Mouse (Mus musculus) G1E (cell line): ENCODE measurements around the gene Spag5.

Source experiments
- CTCF ChIP-seq: IDR thresholded peaks from 2 replicates; pipeline ENCODE4 v1.5.1; 2012; ENCODE audit warnings: low read depth, low read length, inconsistent platforms, mixed read lengths
- TAL1 ChIP-seq: conservative IDR thresholded peaks from 2 replicates; pipeline ENCODE4 v1.6.1; 2012; ENCODE audit warnings: low read depth, low read length, inconsistent platforms, mixed read lengths

GRCm38 (mm10) chr11:78354905-78355304 is 53.6 kb downstream of the Spag5 start:
- TF ChIP-seq CTCF = no peak
- TF ChIP-seq TAL1 = no peak
